In the genomic region with DNA sequence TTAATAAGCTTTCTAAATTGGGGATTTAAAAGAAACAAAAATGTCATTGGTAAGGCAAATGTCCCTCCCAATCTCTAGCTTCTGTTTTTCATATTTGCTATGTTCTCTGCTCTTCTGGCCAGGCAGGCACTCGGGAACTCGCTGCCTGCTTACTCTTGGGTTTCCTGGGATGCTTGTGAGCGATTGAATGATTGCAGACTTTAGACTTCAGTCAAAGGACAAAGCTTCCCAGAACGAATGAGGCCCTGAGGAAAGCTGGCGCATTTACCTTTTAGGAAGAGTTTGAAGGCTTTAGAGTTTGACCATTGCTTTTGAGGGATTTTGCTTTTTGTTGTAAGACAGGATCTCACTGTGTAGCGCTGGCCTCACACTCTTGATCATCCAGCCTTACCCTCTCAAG, we compare ENCODE assay signal across 25 mouse cellular contexts. TPM values are rescaled to one million over a fixed set of nuclear protein-coding genes. Genes with fewer than 3 reads are reported as not detected.
"Had no signal": no experiment of that assay in that cellular context is flagged by ENCODE, and none has a peak within 500 bp of the region (broad histone marks: within the 10 kb centered on the region; RNA-seq: fewer than 3 reads in every experiment).

No protein-coding gene starts in this region.

- H3K27me3 ChIP-seq: liver, embryonic 15.5 days; lung, embryonic 15.5 days had no signal

- H3K9me3 ChIP-seq: liver, embryonic 15.5 days; lung, embryonic 15.5 days had no signal

- H3K4me1 ChIP-seq: liver, embryonic 15.5 days; lung, embryonic 15.5 days had no signal

- H3K4me2 ChIP-seq: liver, embryonic 11.5 days; liver, embryonic 15.5 days; lung, embryonic 15.5 days; midbrain, embryonic 11.5 days had no signal

- H3K9ac ChIP-seq: liver, embryonic 15.5 days; lung, embryonic 15.5 days had no signal

- ATAC-seq: intestine, postnatal 0 days had no signal

- H3K4me3 ChIP-seq: left cerebral cortex, adult 2 months; liver, embryonic 15.5 days; lung, embryonic 15.5 days had no signal

- DNase-seq: layer of hippocampus, postnatal 36 days; lung, adult 18-20 months; lung, postnatal 10 days; lung, postnatal 36 days; midbrain, embryonic 14.5 days; right cerebral cortex, adult 18-20 months; right cerebral cortex, postnatal 14 days; right cerebral cortex, postnatal 4 days; thymus, adult 2 months; thymus, postnatal 14 days; thymus, postnatal 4 days had no signal

- H3K36me3 ChIP-seq: lung, embryonic 15.5 days had no signal

- H3K27ac ChIP-seq: left cerebral cortex, adult 2 months; liver, embryonic 15.5 days; lung, embryonic 15.5 days; stomach, postnatal 0 days had no signal

RNA-seq across cellular contexts. Expression of a gene that starts 41.9 kb away (rescaled TPM):
- total RNA-seq: layer of hippocampus, postnatal 36 days; left cerebral cortex, adult 2 months; left cerebral cortex, postnatal 10 days; left cerebral cortex, postnatal 36 days; megakaryocyte progenitor cell, adult 5-6 weeks; megakaryocyte-erythroid progenitor cell, adult 5-6 weeks; midbrain, postnatal 0 days had no signal
- polyA plus RNA-seq: liver, embryonic 11.5 days; liver, embryonic 15.5 days; midbrain, embryonic 11.5 days; midbrain, embryonic 14.5 days; neural tube, embryonic 11.5 days; neural tube, embryonic 14.5 days had no signal

RNA-seq across cellular contexts. Expression of a gene that starts 42.1 kb away (rescaled TPM):
- total RNA-seq: megakaryocyte-erythroid progenitor cell, adult 5-6 weeks had no signal
